Mouse (Mus musculus) heart, adult 11 months (tissue): ENCODE results near the gene Gm21411.
A peak's percentile ranks its signal among the peaks of the same experiment; 100 is the strongest.
"Not testable (repeated sequence)": the region's sequence is repeated elsewhere in the genome, so short reads cannot be mapped to it uniquely, and the experiment has no call there.

Source experiments
- DNase-seq: peaks from one replicate; pipeline ENCODE4 v3.0.0; 2022

Gm21411 gene

DNA sequence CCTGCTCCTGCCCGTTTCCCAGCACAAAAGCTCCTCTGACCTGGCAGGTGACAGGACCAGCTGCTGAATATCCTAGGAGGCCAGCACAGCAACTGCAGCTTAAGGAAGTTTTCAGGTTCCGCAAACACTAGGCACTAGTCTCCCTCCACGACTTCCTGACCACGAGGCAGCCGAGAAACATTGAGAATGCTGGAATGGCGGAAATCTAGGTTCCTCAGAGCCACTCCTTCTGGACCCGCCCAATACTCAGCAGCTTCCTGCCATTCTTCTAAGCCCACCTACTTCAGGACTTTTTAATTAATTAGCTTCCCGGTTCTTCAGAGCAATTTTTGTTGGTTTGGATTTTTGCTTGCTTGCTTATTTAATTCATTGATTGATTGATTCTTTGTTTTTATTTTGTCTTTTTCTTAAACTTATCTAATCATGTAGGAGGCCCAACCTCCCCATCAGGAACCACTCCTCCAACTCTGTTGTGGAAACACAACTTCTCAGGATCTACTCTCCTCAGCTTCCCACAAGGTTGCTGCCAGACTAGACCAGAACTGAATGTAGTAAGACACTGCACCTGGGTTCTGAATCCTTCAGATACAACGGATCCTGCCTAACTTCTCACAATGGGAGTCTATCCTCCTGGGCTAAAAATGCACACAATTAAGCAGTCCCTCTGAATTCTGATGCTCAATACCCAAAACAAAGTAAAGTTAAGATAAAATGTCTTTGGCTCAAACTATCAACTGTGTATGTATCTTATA is at the start of gene Gm21411:
Gene Gm21411, minus strand, starts transcription at position 205 of the 752 bp plus-strand sequence.
- DNase-seq = peak; percentile 80

DNA sequence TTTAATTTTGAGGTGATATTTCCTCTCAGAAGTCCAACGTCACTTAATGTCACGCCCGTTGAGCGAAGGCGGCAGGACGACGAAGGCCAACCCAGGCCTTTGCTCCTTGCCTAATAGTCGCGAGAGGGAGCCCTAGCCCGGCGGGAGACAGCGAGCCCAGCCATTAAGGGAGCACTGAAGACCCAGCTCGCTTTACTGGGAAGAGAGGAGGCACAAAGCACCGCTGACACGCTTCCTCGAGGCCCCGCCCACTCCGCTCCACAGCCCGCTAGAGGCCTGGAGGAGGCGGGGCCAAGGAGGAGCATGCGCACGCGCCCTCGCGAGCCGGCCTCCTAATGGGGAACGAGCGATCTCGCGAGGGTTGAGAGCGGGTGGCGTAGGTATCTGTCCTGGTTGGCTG is 32.3 kb upstream of the Gm21411 start:
- DNase-seq = not testable (repeated sequence)

DNA sequence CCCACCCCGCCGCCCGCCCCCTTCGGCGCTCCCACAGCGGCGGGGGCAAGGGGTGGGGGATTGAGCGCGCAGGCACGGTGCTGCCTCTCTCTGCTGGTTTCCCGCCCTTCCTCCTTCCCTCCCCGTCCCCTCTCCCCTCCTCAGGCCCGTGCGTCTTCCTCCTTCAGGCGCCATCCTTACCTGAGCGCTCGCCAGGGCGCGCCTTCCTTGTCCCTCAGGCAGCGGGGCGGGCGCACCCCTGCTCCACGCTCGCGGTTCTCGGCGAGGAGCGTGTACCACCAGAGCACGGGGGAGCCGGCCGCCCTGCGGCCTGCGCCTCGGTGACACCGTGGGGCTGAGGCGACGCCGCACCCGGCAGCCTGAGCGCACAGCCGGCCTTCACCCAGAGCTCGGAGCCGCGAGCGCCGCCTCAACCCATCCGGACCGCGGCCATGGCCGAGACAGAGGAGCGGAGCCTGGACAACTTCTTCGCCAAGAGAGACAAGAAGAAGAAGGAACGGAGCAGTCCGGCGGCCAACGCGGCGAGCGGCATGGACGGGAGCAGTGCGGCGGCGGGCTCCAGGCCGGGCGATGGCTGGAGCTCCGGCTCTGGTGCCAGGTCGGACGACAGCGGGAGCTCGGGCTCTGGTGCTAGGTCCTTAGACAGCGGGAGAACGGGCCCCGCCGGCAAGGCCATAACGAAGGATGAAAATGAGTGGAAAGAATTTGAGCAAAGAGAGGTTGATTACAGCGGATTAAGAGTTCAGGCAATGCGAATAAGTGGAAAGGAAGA is 23.1 kb upstream of the Gm21411 start:
- DNase-seq = no peak

DNA sequence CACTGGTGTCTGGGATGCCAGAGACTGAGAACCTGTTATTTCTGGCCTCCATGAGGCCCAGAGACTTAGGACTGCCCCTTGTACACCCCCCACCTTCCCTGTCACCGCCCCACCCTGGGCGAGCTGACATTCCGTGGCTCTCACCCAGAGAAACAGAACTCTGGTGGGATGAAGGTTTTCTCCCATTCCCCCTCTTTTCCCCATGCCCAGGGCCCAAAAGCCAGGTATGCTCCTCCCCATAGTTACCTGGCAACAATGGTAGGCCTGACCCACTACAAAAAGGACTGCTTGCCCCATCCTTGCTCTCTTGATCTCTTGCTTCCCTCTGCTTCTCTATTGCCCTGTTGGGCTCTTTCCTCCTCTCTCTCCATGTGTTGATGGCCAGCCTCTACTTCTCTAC is 5.8 kb upstream of the Gm21411 start:
- DNase-seq = peak; percentile 51

DNA sequence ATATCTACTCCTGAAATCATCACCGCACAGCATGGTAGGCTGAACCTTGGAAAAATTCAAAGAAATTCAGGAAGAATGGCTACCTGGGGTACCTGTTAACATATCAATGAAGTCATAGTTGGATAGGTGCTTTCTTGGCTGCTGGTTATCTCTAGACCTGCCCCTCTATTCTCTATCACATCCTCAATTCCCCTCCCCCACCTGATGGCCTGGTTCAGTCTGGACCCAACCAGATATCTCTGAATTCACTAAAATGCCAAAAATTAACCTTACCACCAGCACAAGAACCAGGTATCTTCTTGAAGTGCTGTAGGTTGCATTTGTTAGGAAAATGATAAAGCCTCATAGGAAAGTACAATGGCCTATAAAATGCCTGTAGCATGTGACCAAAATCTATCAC is 1.3 kb downstream of the Gm21411 start:
- peak; percentile 64 for DNase-seq

DNA sequence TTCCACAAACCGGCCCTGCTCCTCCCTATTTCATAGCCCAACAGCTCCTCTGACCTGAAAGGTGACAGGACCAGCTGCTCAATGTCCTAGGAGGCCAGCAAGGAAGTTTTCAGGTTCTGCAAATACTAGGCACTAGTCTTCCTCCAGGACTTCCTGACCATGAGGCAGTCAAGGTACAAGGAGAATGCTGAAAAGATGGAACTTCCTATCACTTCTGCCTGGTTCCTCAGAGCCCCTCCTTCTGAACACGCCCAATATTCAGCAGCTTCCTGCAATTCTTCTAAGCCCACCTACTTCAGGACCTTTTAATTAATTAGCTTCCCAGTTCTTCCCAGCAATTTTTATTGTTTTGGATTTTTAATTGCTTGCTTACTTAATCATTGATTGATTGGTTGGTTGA is 4.6 kb downstream of the Gm21411 start:
- DNase-seq = peak; percentile 74

DNA sequence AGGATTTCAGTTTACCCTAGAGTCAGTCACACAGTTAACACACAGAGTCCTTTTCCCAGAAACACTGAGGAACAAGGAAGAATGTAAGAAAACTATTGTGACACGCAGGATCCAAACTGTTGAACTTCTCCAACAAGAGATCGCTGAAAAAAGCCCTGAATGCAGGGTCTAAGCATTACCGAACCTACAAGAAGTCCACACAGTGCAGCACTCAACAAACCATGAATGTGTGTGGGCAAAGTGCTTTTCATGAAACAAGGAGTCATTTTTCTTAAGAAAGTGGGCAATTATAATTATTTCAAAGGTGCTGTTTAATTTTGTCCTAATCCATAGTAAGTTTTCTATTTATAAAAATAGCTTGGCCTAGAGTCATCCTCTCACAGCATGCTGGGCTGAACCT is 6.3 kb downstream of the Gm21411 start:
- DNase-seq = peak; percentile 27
